Mouse (Mus musculus) CD4-positive naive resting alpha-beta T cell, adult 57 days (primary cell): ENCODE results near the gene Gm13889. TPM values are rescaled to one million over a fixed set of nuclear protein-coding genes. Genes with fewer than 3 reads are reported as not detected.

Experiments used
- total RNA-seq: library from RNA; stranded (reverse); gene quantifications from one replicate; pipeline ENCODE4 v1.2.4, GENCODE M21; 2023

The Gm13889 gene
- total RNA-seq = 0.83 TPM

GRCm38 (mm10) chr2:93956908-93957784 is at the start of gene Gm13889:
Gene Gm13889, minus strand, starts transcription at chr2:93957201.

GRCm38 (mm10) chr2:93996254-93996653 is 39.3 kb upstream of the Gm13889 start, which contains the start of gene Gm27027:
Gene Gm27027, minus strand, starts transcription at chr2:93996354.

Other genes starting within 250 kb of the Gm13889 start
- 59.9 TPM for gene Ext2, start 134.6 kb downstream of the Gm13889 start, total RNA-seq
- 20.3 TPM for gene Accs, start 107.3 kb downstream of the Gm13889 start, total RNA-seq
- not detected for gene Accsl, start 88.0 kb downstream of the Gm13889 start, total RNA-seq
- gene Gm27027, start 39.2 kb upstream of the Gm13889 start, total RNA-seq = not detected
- 55.1 TPM for gene Alkbh3, start 53.6 kb upstream of the Gm13889 start, total RNA-seq
- 36.0 TPM for gene Hsd17b12, start 200.8 kb upstream of the Gm13889 start, total RNA-seq